Mouse (Mus musculus) megakaryocyte, embryonic 14.5 days (primary cell): ENCODE data around the gene Per2.

Experiments
- FLI1 ChIP-seq: IDR thresholded peaks from 2 replicates; pipeline ENCODE4 v1.6.1; 2012; ENCODE audit warnings: low read length, inconsistent platforms, mixed read lengths
- GATA1 ChIP-seq: IDR thresholded peaks from 3 replicates; pipeline ENCODE4 v1.6.1; 2012; ENCODE audit warnings: mixed read lengths, low read length, inconsistent platforms, borderline replicate concordance

GRCm38 (mm10) chr1:91457116-91457515, 2.0 kb downstream of the Per2 start:
- no peak for TF ChIP-seq GATA1
- no peak for TF ChIP-seq FLI1
